Mouse (Mus musculus): ENCODE measurements around the gene Map3k5. TPM values are rescaled to one million over a fixed set of nuclear protein-coding genes. Genes with fewer than 3 reads are reported as not detected.

Map3k5 gene
- polyA plus RNA-seq, 1 experiment from 2014 or later = 3.1 TPM

DNA sequence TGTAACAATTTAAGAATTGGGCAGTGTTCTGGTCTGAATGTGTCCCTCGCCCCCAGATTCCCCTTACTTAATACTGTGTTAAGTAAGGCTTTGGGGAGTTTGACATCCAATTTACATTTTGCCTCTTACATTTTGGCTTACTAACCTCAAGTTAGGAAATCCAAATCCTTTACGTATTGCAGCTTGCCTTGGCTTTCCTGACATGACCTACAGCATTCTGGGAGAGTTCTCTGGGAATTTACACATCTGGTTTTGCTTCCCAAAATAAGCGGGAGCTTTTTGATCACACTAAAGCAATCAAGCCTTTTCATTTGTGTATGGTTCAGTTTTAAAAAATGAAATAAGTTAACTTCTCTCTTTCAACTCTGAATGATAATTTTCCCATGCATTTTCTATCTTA, 1.3 kb upstream of the Map3k5 start:
- no peak for TF ChIP-seq EP300 (IDR thresholded peaks at IDR 0.05)
- TF ChIP-seq CTCF (IDR thresholded peaks at IDR 0.05) = no peak
- H3K27ac ChIP-seq (ENCODE audit: low read length) = no peak overlapping the region

GRCm38 (mm10) chr10:19933511-19934383, 525 bp upstream of the Map3k5 start:
- peak; percentile 91 for ATAC-seq

More for the DNA sequence above, 1.3 kb upstream of the Map3k5 start:
- DNase-seq (ENCODE audit: low spot score) (peak; percentile 9), ATAC-seq (no peak)
- H3K9me3 ChIP-seq (ENCODE audit: low read length) = no peaks in the 10 kb centered on the region
- WGBS = 29% methylated on average over 3 of the region's 3 CpGs
- H3K4me2 ChIP-seq (replicated peaks; ENCODE audit: low read depth, low read length) = peak overlapping the region; percentile 83
- H3K36me3 ChIP-seq (ENCODE audit: insufficient read depth, low read length) = no peaks in the 10 kb centered on the region
- H3K9ac ChIP-seq (replicated peaks; ENCODE audit: low read depth) = no peak overlapping the region
- peaks cover 5% of the 10 kb centered on the region; the same call in 1 of the 2 replicates for H3K27me3 ChIP-seq (replicated peaks; ENCODE audit: insufficient read depth, low read length)
- peak overlapping the region; percentile 66; the same call in 1 of the 2 replicates for H3K4me3 ChIP-seq (ENCODE audit: low read depth, low read length)
- H3K4me1 ChIP-seq (ENCODE audit: insufficient read depth, low read depth, low read length) = peaks cover 3% of the 10 kb centered on the region; the same call in 1 of the 2 replicates

GRCm38 (mm10) chr10:19935295-19935623, 987 bp downstream of the Map3k5 start:
- no peak for ATAC-seq
- Histone ChIP-seq H3K4me2 (replicated peaks; ENCODE audit: low read depth, low read length) (peak overlapping the region; percentile 83), H3K36me3 (ENCODE audit: insufficient read depth, low read length) (no peaks in the 10 kb centered on the region), H3K4me3 (ENCODE audit: low read depth, low read length) (peak overlapping the region; percentile 66), H3K9me3 (ENCODE audit: low read length) (no peaks in the 10 kb centered on the region), H3K4me1 (ENCODE audit: insufficient read depth, low read depth, low read length) (peaks cover 3% of the 10 kb centered on the region; the same call in 1 of the 2 replicates), H3K27me3 (replicated peaks; ENCODE audit: insufficient read depth, low read length) (peaks cover 5% of the 10 kb centered on the region; the same call in 1 of the 2 replicates), H3K9ac (replicated peaks; ENCODE audit: low read depth) (peak overlapping the region; percentile 41), H3K27ac (ENCODE audit: low read length) (peak overlapping the region; percentile 72; the same call in 1 of the 2 replicates)
- TF ChIP-seq CTCF (IDR thresholded peaks at IDR 0.05) (no peak), EP300 (IDR thresholded peaks at IDR 0.05) (no peak)
- 6% methylated on average over 10 of the region's 10 CpGs for WGBS
- no peak for DNase-seq (ENCODE audit: low spot score)

More at GRCm38 (mm10) chr10:19933511-19934383, 525 bp upstream of the Map3k5 start:
- peak; percentile 87 for DNase-seq (ENCODE audit: low spot score)
- Histone ChIP-seq H3K36me3 (ENCODE audit: insufficient read depth, low read length) (no peaks in the 10 kb centered on the region), H3K4me2 (replicated peaks; ENCODE audit: low read depth, low read length) (peak overlapping the region; percentile 83), H3K4me1 (ENCODE audit: insufficient read depth, low read depth, low read length) (peaks cover 3% of the 10 kb centered on the region; the same call in 1 of the 2 replicates), H3K4me3 (ENCODE audit: low read depth, low read length) (peak overlapping the region; percentile 66), H3K27me3 (replicated peaks; ENCODE audit: insufficient read depth, low read length) (peaks cover 5% of the 10 kb centered on the region; the same call in 1 of the 2 replicates), H3K9ac (replicated peaks; ENCODE audit: low read depth) (peak overlapping the region; percentile 41), H3K27ac (ENCODE audit: low read length) (peak overlapping the region; percentile 72), H3K9me3 (ENCODE audit: low read length) (no peaks in the 10 kb centered on the region)
- under 1% methylated on average over 62 of the region's 97 CpGs for WGBS
- peak; percentile 56 for TF ChIP-seq CTCF (IDR thresholded peaks at IDR 0.05)
- no peak for TF ChIP-seq EP300 (IDR thresholded peaks at IDR 0.05)

DNA sequence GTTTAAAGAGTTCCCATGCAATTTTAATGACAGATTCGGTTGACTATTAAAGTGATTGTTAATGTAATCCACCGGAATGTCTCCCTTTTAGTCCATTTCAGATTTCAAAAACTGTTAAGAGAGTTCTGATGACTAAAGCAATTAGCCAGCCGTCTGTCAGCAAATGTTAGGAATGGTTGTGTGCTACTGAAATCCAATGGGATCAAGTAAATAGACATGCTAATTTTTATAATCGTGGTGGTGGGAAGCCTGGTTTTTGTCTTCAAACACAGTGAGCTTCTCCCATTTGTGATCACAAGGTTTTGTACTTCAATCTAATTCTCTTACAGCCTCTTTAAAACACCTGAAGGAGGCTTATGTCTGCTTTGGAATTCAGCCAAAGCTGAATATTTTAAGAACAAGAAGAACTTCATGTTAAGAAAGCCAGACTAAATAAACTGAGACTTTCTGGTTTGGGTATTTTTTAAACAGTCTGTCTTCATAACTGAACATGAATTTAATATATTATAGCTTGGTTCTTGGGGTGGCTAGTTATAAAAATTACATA, 1.6 kb downstream of the Map3k5 start:
- no peak overlapping the region for H3K27ac ChIP-seq (ENCODE audit: low read length)
- H3K4me1 ChIP-seq (ENCODE audit: insufficient read depth, low read depth, low read length) = peaks cover 3% of the 10 kb centered on the region; the same call in 1 of the 2 replicates
- H3K9ac ChIP-seq (replicated peaks; ENCODE audit: low read depth) = no peak overlapping the region
- no peaks in the 10 kb centered on the region for H3K36me3 ChIP-seq (ENCODE audit: insufficient read depth, low read length)
- TF ChIP-seq CTCF (IDR thresholded peaks at IDR 0.05) (no peak), EP300 (IDR thresholded peaks at IDR 0.05) (peak; percentile 25; the same call in 1 of the 2 replicates)
- WGBS = 37% methylated on average over 4 of the region's 4 CpGs
- H3K4me3 ChIP-seq (ENCODE audit: low read depth, low read length) = peak overlapping the region; percentile 66; the same call in 1 of the 2 replicates
- ATAC-seq = no peak
- no peaks in the 10 kb centered on the region for H3K27me3 ChIP-seq (replicated peaks; ENCODE audit: insufficient read depth, low read length)
- peak overlapping the region; percentile 83 for H3K4me2 ChIP-seq (replicated peaks; ENCODE audit: low read depth, low read length)
- H3K9me3 ChIP-seq (ENCODE audit: low read length) = no peaks in the 10 kb centered on the region
- peak; percentile 66 for DNase-seq (ENCODE audit: low spot score)

GRCm38 (mm10) chr10:19936961-19937708, 2.9 kb downstream of the Map3k5 start:
- Histone ChIP-seq H3K4me2 (replicated peaks; ENCODE audit: low read depth, low read length) (peak overlapping the region; percentile 40), H3K9me3 (ENCODE audit: low read length) (no peaks in the 10 kb centered on the region), H3K27me3 (replicated peaks; ENCODE audit: insufficient read depth, low read length) (no peaks in the 10 kb centered on the region), H3K27ac (ENCODE audit: low read length) (no peak overlapping the region), H3K36me3 (ENCODE audit: insufficient read depth, low read length) (no peaks in the 10 kb centered on the region), H3K4me1 (ENCODE audit: insufficient read depth, low read depth, low read length) (peaks cover 3% of the 10 kb centered on the region; the same call in 1 of the 2 replicates), H3K9ac (replicated peaks; ENCODE audit: low read depth) (no peak overlapping the region), H3K4me3 (ENCODE audit: low read depth, low read length) (no peak overlapping the region; the same call in 1 of the 2 replicates)
- WGBS = 73% methylated on average over 9 of the region's 9 CpGs
- no peak for ATAC-seq
- no peak for DNase-seq (ENCODE audit: low spot score)
- TF ChIP-seq EP300 (IDR thresholded peaks at IDR 0.05) (no peak), CTCF (IDR thresholded peaks at IDR 0.05) (no peak)
